Mouse (Mus musculus) ovary, postnatal 10 days (tissue): ENCODE measurements around the gene Tchp.

Experiments
- DNase-seq: peaks from one replicate; pipeline ENCODE4 v3.0.0; 2022; ENCODE audit warnings: low spot score

The Tchp gene

GRCm38 (mm10) chr5:114740595-114740994 lies 33.0 kb downstream of the Tchp start:
- no peak for DNase-seq

DNA sequence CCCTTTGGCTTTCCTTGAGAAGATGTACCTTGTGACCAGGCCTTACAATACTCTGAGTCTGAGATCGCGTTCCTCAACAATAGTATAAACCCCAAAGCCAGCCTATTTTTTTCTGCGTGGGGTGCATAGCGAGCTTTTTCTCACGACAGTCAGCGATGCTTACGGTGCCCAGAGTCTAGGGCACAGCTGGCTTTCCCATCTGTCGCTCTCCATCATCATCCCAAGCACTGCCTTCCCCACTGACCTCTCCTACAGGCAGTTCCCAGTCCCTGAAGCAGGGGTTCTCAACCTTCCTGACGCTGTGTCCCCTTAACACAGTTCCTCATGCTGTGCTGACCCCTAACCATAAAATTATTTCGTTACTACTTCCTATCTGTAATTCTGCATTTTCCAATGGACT lies 35.0 kb downstream of the Tchp start:
- DNase-seq: no peak

- no peak for DNase-seq
These were observed 35.6 kb downstream of the Tchp start for GRCm38 (mm10) chr5:114742998-114743696.

GRCm38 (mm10) chr5:114743697-114744090 lies 36.1 kb downstream of the Tchp start:
- no peak for DNase-seq

DNA sequence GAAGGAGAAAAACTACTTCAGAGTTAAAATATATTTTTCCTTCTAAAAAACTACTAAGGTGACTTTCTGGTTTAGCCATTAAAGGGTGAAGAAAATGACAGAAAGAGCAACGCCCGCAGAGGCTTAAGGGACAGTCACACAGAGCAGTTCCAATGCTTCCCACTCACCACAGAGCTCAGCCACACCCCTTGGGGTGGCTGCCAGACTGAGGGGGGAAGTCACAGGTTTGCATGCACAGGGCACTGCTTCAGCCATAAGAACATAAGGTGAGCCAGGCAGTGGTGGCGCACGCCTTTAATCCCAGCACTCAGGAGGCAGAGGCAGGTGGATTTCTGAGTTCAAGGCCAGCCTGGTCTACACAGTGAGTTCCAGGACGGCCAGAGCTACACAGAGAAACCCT lies 38.0 kb downstream of the Tchp start:
- DNase-seq: no peak

GRCm38 (mm10) chr5:114746886-114747285 lies 39.3 kb downstream of the Tchp start:
- no peak for DNase-seq

DNA sequence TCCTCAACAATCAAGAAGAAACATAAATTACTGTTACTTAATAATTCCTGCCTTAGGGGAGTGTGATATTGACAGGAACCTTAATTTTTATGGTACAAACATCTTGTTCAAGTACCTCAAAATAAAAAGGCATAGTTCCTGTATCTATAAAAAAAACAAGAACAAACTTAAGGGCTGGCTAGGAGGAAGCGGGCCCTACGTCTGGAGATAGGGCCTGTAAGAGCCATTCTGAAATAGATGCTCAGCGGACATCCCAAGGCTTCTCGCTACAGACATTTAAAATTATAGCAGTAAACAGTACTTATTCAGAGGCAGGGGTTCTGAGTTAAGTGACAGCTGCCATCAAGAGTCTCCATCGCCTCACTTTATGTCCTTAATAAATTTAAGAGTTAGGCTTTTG lies 40.0 kb downstream of the Tchp start:
- DNase-seq: no peak

- no peak for DNase-seq
These were observed 42.8 kb downstream of the Tchp start for GRCm38 (mm10) chr5:114750325-114750724.

- no peak for DNase-seq
These were observed 44.8 kb downstream of the Tchp start for GRCm38 (mm10) chr5:114752397-114752796.

GRCm38 (mm10) chr5:114753384-114753783 lies 45.8 kb downstream of the Tchp start:
- DNase-seq: no peak

DNA sequence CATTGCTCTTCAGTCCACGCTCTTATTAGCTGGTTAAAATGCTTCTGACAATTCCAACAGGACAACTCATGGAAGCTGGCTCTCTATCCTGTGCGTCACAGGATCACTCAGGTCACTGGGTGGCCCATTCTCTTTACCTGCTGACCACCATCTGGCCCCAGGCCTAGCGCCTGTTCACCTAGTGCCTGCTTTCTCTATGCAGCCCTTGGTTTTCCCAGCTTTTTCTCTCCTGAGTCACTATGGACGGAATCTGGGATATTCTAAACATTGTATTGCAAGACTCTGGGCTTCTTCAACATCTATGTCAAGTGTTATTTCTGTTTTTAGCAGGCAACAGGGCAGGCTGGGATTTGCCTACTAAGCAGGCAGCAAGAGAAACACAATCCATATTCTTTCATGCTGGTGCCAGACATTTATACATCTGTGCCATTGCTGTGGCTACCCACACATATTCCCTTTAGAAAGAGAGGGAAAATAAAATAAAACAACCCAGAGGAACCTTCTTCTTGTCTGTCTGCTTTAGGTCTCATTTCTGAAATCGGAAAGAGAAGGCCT lies 52.1 kb downstream of the Tchp start:
- DNase-seq: no peak

DNA sequence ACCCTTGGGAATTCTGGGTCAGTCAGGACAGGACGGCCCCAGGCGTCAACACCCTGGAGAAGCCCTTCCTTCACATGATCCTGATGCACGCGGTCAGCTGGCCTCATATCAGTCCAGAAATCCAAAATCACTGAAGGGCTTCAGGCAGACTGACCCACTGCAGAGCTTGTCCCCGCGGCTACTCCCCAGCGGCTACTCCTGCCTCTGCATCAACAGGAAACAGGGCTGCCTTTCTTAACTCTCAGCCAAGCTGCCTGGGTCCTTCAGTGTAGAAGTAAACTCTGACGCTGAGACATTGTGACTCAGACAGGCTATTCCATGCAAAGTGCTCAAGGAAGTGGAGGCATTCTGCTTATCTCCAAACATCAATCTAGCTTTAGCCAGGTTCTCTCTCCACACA lies 54.4 kb downstream of the Tchp start:
- DNase-seq: no peak

DNA sequence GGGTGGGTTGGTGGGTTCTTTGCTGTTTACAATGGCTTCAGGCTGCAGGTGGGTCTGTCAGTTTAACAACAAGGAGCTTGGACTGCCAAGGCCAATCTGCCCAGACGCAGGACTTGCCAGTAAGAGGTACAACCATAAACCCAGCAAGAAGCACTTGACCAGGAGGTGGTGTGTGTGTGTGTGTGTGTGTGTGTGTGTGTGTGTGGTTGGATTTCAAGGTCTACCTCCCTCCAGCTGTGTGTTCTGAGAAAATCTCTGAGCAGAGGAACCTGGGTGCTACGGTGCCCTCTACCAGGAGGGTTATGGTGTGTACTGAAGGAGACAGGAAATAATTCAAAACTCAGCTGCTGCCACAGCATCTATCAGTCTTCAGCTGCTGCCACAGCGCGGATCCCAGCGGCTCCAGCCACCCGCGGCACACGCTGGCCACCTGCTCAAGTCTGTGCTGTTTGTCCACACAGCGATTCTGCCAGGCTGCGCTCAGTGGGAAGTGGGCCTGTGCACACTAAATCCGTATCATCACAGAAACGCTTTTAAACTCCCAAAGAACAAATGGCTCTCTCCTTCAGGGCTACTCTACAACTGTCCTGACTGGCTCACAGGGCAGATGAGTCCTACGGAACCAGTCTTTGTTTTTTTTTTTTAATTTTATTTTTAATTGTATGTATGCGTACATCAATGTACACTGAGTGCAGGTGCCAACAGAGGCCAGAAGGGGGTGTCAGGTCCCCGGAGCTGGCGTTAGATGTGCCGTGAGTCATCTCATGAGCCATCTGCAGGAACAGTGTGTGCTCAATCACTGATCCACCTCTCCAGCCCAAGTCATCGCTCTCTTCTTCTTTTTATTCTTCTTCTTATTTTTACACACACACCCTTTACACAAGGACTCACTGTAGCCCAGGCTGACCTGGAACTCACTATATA lies 57.5 kb downstream of the Tchp start:
- DNase-seq: no peak

DNA sequence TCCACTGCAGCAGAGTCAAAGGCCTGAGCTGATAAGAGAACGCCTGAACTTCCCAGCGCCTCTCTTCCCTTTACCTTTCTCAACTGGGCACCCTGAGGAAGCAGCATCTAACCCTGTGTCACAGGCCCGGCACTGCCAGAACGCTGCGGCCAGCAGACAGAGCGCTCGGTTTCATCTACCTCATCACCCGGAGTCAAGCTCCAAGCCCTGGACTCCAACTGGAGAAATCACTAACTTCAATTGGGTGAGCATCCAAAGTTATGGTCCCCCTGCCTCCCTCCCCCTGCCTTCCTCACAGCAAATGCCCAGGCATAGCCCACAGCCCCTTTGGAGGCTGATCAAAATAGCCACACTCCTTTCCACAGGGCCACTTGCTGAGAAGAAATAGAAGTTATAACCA lies 59.1 kb downstream of the Tchp start:
- no peak for DNase-seq

DNA sequence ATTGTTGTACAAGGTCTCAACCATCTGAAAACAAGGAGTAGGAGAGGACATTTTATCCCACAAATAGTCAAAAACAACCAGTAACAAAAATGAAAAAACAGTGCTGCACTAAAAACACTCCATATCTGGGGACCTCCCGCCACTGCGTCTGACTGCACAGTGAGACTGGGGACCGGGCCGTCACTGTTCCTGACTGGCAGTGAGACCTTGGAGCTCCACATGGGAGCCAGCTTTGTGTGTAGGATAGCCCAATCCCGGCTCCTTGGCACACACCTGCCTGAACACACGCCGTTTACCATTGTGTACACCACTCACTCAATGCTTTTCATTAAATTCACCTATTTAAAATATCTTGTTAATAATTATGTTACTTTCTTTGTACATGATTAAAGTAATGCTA lies 59.6 kb downstream of the Tchp start:
- no peak for DNase-seq

DNA sequence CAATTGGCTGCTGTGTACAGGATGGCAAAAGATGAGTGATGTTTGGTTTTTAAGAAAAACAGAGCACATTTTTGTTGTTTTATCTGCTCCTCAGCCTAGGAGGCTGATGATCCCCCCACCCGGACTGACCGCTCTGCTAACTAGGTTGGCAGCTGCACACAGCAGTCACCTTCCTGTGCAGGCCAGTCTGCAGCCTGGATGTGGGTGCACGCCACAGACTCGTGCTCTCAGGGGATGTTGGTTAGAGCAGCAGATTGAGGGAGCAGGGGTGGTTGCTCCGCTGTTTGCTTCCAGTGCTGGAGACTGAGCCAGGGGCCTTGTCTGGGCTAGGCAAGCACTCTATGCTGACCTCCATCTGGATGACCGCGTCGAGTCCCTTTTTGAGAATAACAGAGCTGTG lies 62.2 kb downstream of the Tchp start:
- no peak for DNase-seq

DNA sequence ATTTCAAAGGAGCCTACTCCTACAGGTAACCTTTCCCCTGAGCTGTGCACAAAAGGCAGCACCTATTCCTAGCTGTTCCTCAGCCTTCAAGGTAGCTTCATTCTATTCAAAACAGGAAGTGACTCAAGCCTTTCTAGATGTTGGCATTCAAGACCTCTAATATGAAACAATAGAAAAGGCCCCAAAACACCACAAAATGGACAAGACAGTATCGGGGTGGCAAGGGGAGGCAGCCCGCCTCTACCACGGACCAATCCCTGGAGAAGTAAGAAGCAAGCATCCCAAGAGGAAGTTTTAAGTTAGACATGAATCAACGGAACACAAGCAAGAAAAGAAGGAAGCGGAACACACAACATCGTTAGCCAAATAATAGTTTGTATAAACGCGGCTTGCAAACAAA lies 64.2 kb downstream of the Tchp start:
- no peak for DNase-seq
